Mouse (Mus musculus) layer of hippocampus, adult 18-20 months (tissue): ENCODE measurements around the gene Ms4a13. TPM values are rescaled to one million over a fixed set of nuclear protein-coding genes. Genes with fewer than 3 reads are reported as not detected.
"Not testable (repeated sequence)": the region's sequence is repeated elsewhere in the genome, so short reads cannot be mapped to it uniquely, and the experiment has no call there.

Experiments used
- DNase-seq, 2 experiments: peaks; one replicate each; pipeline ENCODE4 v3.0.0; 2022; ENCODE audit warnings: low spot score in 2 of 2
- long read RNA-seq: library from polyadenylated mRNA; stranded (forward); transcript quantifications from one replicate; pipeline ENCODE4 v2.0.0, GENCODE M21; 2021
- total RNA-seq, 2 experiments: library from RNA; stranded (reverse); gene quantifications; 2 replicates each; pipeline ENCODE4 v1.2.3; 2021

Gene Ms4a13
- total RNA-seq = not detected
- long read RNA-seq = 0 reads

DNA sequence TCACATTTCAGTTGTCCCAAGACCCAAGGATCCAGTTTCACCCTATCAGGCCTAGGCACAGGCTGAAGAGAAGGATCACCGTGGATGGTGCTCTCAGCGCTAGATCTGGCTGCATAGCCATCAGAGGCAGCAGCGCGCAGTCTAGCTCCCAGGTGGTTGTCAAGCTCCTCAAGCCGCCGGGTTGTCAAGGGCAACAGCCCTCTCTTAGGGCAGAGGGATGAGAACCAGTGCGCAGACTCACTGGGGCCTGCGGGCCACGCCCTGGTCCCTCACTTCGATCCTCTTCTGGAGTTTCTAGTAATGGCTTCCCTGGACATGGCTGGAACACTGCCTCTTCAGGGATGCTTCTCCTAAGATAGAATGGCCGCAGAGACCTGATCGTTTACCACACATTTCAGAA is at the start of gene Ms4a13:
Ms4a13 (minus strand) TSS at position 192 of the 400 bp plus-strand sequence.
- no peak for DNase-seq

DNA sequence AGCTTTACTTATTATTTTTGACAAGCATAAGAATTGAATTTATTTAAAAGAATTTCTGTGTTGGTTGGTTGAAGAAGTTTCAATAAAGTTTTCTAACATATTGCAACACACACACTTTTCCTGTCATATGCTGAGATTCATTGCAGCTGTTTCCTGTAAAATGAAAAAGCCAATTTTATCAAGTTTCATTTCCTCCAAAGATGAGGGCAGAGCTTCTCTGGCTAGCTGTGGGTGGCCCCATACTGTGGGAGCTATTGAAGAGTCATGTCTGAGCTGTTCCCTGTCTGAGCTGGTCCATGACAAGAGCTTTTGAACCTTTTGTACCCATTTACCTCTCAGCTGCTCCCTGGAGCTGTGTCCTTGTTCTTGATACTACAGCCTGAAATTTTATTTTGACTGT is 47.7 kb upstream of the Ms4a13 start:
- DNase-seq = no peak

DNA sequence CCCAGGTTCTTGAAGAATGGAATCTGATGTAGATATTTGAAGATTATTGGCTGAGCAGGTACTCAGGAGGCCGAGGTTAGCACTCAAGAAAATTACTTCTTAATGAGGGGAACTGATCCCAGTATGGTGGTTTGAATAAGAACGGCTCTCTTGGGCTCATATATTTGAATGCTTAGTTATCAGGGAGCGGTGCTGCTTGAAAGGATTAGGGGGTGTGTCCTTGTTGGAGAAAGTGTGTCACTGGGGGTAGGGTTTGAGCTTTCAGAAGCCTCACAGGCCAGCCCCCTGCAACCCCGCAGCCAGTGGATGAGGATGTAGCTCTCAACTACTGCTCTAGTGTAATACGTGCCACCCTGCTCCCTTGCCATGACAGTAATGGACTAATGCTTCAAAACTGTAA is 46.0 kb upstream of the Ms4a13 start:
- no peak for DNase-seq

DNA sequence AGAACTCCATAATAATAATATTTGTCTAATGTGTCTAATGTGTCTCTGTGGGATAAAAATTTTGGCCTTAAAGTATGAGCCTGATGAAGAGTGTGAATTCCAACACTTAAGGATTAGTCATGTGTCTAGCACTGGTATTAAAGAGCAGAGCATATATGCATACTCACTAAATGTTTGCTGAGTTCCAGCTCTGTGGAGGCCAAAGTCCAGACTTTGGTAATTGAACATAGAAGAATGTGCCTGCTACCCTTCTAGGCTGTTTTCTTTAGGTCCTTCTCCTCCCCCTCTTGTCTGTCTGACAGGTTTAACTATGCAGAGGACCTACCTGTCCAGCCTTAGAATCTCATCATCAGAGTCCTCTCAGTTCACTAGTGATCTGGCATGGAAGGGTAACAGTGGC is 39.3 kb upstream of the Ms4a13 start:
- DNase-seq = no peak

DNA sequence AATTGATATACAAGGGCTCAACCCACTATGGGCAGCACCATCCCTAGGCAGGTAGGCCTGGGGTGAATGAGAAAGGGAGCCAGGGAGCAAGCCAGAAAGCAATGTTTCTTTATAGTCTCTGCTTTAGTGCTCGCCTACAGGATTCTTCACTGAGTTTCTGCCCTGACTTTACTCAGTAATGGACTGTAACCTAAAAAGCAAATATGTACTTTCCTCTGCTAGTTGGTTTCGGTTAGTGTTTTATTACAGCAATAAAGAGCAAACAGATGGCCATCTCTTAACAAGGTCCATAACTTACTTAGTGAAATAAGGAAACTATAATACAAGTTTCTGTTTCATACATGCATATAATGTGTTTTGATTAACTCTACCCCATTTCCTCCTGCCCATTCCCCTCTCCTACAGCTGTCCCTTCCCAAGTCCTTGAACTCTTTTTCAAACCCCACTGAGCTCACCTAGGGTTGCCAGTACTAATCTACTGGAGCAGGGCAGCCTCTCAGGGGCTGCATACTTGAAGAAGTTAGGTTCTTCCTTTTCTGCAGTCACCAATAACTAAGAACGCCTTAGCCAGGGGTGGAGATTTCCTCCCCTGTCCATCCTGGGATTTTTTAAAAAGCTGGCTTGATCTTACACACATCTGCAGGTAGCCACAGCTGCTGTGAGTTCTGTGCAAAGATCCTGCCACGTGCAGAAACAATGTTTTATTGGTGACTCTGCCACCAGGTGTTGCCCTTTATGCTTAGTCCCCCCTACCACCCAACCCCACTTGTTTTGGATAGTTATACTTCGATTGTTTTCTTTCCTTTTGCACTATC is 38.6 kb upstream of the Ms4a13 start:
- no peak for DNase-seq

DNA sequence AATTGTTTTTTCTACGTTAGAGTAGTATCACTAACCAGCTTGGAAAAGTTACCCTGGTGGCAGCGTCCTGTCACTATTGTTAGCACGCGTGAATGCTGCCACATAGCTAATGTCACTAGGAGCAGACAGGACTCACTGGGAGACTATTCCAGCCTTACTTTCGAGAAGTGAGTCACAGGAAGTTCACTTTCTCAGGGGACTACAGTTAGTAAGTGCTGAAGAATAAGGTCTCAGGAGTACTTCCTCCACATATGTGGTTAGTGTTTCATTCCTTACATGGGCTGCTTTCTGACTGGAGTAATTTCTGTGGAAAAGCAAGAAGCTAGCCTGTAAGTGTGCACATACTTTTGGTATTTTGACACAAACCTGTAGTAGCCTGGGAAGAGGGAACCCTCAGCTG is 37.7 kb upstream of the Ms4a13 start:
- DNase-seq = no peak

DNA sequence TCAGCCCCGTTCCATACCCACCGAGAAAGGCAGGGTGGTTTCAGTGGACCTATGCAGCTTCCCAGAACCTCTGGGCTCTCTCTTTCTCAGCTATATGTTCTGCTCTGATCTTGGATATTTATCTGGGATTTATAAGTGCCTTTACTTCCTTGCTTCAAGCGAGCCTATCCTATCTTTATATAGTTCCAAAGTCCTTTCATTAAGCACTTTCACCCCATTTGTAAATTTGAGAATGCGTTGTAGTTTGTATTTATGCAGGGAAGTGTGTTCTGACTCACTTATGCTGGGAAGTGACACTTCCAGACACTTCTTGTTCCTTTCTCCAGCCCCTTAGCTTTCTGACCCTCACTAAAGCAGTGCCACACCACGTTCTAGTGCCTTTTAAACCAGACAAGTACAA is 35.8 kb upstream of the Ms4a13 start, which contains the start of gene Ms4a12:
Ms4a12 (minus strand) TSS at position 101 of the 400 bp plus-strand sequence.
- no peak for DNase-seq

DNA sequence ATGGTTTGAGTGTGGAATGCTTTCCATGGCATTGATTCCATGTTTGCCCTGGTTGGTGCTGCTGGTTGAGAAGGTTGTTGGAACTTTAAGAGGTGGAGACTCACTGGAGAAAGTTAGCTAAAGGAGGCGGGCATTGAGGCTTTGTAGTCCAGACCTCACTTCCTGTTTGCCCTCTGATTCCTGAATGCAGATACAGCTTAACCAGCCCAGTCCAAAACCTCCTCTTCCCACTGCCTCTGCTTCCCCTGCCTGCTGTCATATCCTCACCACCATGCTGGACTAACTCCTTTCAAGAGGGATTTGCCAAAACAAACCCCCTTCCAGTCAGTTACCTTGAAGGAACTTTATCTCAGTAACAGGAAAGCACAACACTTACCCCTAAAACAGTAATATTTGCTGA is 4.0 kb downstream of the Ms4a13 start:
- DNase-seq = no peak

DNA sequence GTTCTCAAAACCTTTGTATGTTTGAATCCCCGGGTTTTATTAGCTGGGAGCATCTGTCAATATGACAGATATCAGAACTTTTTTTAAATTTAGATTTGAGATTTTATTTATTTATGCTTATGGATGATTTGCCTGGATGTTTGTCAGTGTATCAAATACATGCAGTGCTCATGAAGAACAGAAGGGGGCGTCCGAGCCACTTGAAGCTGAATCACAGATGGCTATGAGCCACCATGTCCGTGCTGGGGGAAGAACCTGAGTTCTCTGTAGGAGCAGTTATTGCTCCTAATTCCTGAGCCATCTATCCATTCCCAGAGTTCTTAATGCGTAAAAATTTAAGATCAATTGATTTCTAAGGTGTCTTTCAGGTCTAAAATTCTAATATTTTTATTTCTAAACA is 12.4 kb downstream of the Ms4a13 start:
- DNase-seq = peak in 1 of 2 experiments; percentile 26

DNA sequence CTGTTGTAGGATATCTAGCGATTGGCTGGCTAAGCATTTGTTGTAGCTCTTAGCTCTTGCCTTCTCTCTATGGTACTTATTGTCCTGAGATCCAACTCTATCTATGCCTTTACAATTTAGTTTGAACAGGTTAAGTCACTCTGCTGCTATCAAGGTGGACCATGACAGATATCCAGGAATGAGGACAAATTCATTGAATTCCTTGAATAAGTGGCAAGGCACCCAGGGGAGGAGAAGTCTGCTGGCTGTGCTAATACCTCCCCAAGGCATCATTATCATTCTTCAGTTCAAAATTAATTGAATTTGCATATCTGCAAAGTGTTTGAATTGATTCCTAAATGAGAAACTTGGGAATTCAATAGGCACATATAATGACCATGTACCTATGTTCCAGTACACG is 19.1 kb downstream of the Ms4a13 start:
- DNase-seq = no peak

DNA sequence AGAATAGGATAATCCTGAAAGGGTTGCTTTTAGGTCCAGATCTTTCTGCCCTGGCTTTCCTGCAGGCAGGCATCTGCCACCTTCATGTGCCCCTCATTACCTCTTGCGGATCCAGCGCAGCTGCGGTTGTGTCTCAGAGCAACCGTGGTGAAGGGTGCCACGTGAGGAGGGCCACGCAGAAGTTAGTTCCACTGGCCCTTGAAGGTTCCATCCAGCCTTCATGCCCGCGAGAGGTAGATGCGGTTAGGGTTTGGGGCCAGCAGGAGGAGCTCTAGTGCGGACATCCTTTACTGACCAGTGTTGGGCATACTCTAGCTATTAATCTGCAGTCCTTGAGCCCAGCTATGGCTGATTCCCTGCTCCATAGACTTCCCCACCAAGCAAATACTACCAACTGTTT is 31.4 kb downstream of the Ms4a13 start, which contains the start of gene 1700025F22Rik:
1700025F22Rik (minus strand) TSS at position 149 of the 400 bp plus-strand sequence.
- no peak for DNase-seq

DNA sequence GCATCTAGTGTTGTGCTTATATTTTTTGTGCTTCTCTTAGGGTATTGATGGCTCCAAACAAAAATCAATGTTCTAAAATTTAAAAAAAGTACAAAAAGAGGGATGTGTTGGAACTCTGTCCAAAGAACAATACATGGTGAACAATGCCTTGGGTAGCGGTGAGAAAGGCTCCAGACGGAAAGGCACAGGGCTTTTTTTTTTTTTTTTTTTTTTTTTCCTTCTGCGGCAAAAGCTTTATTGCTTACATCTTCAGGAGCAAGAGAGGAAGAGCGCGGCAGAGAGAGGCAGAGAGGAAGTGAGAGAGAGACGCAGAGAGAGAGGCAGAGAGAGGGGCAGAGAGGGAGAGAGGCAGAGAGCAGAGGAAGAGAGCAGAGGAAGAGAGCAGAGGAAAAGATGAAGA is 38.6 kb downstream of the Ms4a13 start:
- DNase-seq = not testable (repeated sequence)

DNA sequence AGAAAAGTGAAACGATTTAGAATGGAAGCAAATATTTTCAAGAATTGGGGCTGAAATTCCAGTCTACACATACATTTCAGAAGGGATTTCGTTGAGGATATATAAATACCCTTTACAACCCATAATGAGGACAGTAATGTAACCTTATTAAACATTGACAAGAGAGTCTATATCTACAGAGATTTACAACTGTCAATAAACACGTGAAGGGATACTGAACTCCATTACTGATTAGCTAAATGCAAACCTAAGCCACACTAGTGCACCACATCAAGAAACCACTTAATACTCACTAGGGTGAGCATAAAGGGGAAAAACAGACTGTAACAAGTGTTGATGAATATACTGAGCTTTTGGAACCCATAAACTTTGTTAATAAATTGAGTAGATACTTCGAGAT is 61.2 kb downstream of the Ms4a13 start:
- no peak for DNase-seq

DNA sequence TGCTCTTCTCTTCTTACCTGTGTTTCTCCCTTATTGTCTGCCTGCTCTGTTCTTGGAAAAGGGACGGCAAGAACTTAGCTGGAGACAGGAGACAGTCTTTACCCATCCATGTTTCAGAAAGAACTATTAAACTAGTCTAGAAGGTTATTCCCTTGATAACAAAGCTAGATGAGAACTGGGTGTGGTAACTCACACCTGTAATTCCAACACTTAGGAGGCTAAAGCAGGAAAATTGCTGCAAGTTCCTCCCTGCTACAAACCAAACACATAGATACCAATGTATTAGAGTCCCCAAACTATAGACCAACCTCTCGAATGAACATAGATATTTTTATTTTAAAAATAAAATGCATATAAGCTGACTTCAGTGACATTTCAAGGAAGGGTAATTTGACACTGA is 61.7 kb downstream of the Ms4a13 start:
- no peak for DNase-seq

DNA sequence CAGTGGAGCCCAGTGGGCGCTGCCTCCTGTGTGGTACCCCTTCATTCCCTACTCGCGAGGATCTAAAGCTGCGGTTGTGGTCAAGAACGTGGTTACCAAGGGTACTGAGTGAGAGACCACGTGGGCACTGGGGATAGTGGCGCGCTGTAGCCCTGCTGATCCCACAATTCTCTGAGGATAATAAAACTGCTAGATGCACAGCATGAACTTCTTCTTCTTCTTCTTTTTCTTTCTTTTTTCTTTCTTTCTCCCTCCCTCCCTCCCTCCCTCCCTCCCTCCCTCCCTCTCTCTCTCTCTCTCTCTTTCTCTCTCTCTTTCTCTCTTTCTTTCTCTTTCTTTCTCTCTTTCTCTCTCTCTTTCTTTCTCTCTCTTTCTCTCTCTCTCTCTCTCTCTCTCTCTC is 65.8 kb downstream of the Ms4a13 start, which contains the start of gene 1700017D01Rik:
1700017D01Rik (minus strand) TSS at position 101 of the 400 bp plus-strand sequence.
- not testable (repeated sequence) for DNase-seq

DNA sequence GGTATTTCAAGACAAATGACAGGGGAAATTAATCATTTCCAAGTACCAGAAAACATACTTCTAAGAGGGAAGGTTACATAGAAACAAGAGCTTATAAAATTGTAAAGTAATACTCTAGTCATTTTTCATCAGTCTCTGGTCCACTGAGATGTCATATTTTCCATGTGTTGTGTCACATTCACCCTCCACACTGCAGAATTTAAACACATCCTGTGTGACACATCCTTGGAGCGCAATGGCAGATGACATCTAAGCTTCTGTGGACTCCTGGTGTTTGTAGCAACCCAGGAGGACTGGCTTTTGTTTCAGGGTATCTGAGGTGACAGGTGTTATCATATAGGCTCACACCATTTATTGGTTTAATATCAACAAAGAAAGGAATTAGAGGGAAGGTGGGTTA is 66.8 kb downstream of the Ms4a13 start:
- no peak for DNase-seq

DNA sequence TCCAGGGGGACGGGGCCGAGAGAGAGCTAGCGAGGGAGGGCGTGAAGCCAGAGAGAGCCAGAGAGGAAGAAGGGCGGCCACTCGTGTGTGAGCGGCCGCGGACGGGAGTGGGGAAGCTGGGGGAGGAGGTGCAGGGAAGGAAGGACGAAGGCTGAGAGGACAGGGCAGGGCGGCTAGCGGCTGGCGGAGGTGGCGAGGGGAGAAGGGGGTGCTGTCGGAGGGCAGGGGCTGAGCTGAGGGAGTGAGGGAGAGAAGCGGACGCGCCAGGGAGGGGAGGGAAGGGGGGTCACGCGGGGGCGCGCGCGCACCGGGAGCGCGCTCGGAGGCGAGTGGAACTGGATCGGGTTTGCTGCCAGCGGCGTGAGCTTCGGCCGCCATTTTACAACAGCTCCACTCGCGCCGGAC is 75.5 kb downstream of the Ms4a13 start:
- not testable (repeated sequence) for DNase-seq

Other genes with a start within 250 kb of the Ms4a13 start
- 1 to 10 TPM; 8.2 to 8.5 TPM for gene Ccdc86, start 247.5 kb downstream of the Ms4a13 start, total RNA-seq
- not detected for gene Ms4a10, start 222.1 kb downstream of the Ms4a13 start, total RNA-seq
- gene Ms4a15, start 203.5 kb downstream of the Ms4a13 start, total RNA-seq = not detected
- gene Ms4a18, start 178.7 kb downstream of the Ms4a13 start, total RNA-seq = not detected
- under 1 TPM in 1 of 2 experiments, not detected in 1; 0.30 TPM for gene Ms4a8a, start 115.6 kb downstream of the Ms4a13 start, total RNA-seq
- gene 1700017D01Rik, start 65.9 kb downstream of the Ms4a13 start, total RNA-seq = not detected
- gene 1700025F22Rik, start 31.4 kb downstream of the Ms4a13 start, total RNA-seq = not detected
- not detected for gene Ms4a12, start 35.7 kb upstream of the Ms4a13 start, total RNA-seq
- gene Ms4a1, start 69.5 kb upstream of the Ms4a13 start, total RNA-seq = not detected
- gene Ms4a5, start 87.1 kb upstream of the Ms4a13 start, total RNA-seq = not detected
- gene Ms4a14, start 117.7 kb upstream of the Ms4a13 start, total RNA-seq = not detected
- gene Ms4a7, start 139.4 kb upstream of the Ms4a13 start, total RNA-seq = under 1 TPM; 0.37 to 0.41 TPM
- gene Ms4a4a, start 178.8 kb upstream of the Ms4a13 start, total RNA-seq = 1 to 10 TPM in 1 of 2 experiments, under 1 TPM in 1; 0.52 to 1.1 TPM
- not detected for gene Ms4a4c, start 208.0 kb upstream of the Ms4a13 start, total RNA-seq
- gene Ms4a4b, start 246.8 kb upstream of the Ms4a13 start, total RNA-seq = not detected